Comparison of ENCODE assay signal across 8 mouse cellular contexts in the genomic region with DNA sequence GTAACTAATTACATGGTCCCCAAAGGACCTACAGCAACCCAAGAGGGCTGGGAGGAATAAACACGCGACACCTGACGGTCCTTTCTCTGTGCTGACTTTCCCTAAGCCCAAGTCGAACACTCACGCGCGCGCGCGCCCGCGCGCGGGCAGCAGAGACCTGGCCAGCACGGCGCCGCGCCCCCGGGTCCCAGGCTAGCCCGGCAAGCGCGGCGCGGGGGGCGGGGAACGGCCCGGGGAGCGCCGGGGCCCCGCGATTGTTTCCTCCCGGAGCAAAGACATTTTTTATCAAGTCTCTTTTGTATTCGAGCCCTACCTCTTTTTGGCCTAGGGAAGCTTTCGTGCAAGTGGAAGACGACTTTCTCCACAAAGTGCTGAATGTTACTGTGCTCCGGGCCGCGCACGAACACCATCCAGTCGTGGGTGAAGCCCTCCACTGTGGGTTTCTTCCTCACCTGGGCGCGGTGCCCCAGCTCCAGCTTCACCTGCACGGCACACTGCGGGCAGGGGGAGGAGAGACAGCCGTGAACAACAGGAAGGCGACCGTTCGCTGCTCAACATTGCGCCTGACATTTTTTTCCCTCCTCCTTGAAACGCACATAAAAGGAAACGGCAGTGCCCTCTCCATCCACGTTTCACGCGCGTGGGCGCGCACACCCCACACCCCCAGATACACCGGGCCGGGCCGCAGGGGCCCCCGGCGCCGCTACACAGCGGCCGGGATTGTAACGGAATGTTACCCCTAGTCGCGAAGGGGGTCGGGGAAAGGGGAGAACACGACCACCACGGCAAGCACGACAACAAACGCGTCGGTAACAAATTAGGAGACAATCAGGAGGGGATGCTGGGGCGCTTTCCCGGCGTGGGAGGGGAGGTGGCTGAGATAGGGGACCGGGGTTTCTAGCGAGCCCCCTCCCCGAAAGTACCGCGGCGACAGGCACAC. TPM values are rescaled to one million over a fixed set of nuclear protein-coding genes. Genes with fewer than 3 reads are reported as not detected.
DNase-seq lines count a peak whose midpoint lies in the region; ATAC-seq and TF ChIP-seq lines count a peak whose summit lies in the region.

No protein-coding gene starts in this region.

- peak overlapping the region; percentile 99 for H3K27ac ChIP-seq in embryonic facial prominence, embryonic 12.5 days
- H3K27ac ChIP-seq in heart, embryonic 15.5 days: peak overlapping the region; percentile 97
- peak overlapping the region; percentile 97 for H3K27ac ChIP-seq in neural tube, embryonic 14.5 days (ENCODE audit: low read depth, low read length)

- peak overlapping the region; percentile 64 for H3K4me3 ChIP-seq in C2C12 (ENCODE audit: insufficient read depth, poor library complexity, severe bottlenecking)
- H3K4me3 ChIP-seq in embryonic facial prominence, embryonic 12.5 days: peak overlapping the region; percentile 92
- peak overlapping the region; percentile 79 for H3K4me3 ChIP-seq in heart, embryonic 15.5 days
- peak overlapping the region; percentile 60 for H3K4me3 ChIP-seq in lung, adult 2 months (replicated peaks; ENCODE audit: extremely low read depth, low read depth, low read length)
- H3K4me3 ChIP-seq in neural tube, embryonic 14.5 days (ENCODE audit: low read depth, low read length): peak overlapping the region; percentile 80

- under 1% methylated on average over 84 of the region's 84 CpGs for WGBS in embryonic facial prominence, embryonic 12.5 days
- whole genome bisulfite sequencing in heart, embryonic 15.5 days: under 1% methylated on average over 83 of the region's 84 CpGs
- 2% methylated on average over 84 of the region's 84 CpGs for WGBS in lung, adult 2 months
- WGBS in neural tube, embryonic 14.5 days: under 1% methylated on average over 82 of the region's 84 CpGs

- H3K9ac ChIP-seq in embryonic facial prominence, embryonic 12.5 days: peak overlapping the region; percentile 92
- peak overlapping the region; percentile 77 for H3K9ac ChIP-seq in heart, embryonic 15.5 days
- H3K9ac ChIP-seq in neural tube, embryonic 14.5 days (replicated peaks; ENCODE audit: low read depth, low read length): peak overlapping the region; percentile 85

- peak; percentile 56 for DNase-seq in adrenal gland, postnatal 25 days
- DNase-seq in kidney, postnatal 14 days: peak; percentile 58
- peak; percentile 50 for DNase-seq in lung, adult 2 months
- DNase-seq in thymus, adult 18-20 months: peak; percentile 41 to 60

- no peak for TF ChIP-seq POLR2A in lung, adult 2 months (IDR thresholded peaks at IDR 0.05; ENCODE audit: borderline replicate concordance, extremely low read depth, low read depth, low read length)

- H3K4me2 ChIP-seq in embryonic facial prominence, embryonic 12.5 days (replicated peaks): peak overlapping the region; percentile 69
- peak overlapping the region; percentile 93 for H3K4me2 ChIP-seq in heart, embryonic 15.5 days
- peak overlapping the region; percentile 57 for H3K4me2 ChIP-seq in neural tube, embryonic 14.5 days (ENCODE audit: low read depth, low read length)

- H3K27me3 ChIP-seq in C2C12 (ENCODE audit: control insufficient read depth, insufficient read depth, insufficient read length): no peaks in the 10 kb centered on the region
- H3K27me3 ChIP-seq in embryonic facial prominence, embryonic 12.5 days: 0 out of 2 replicates have a peak, but pooled peaks cover 4% of the 10 kb centered on the region
- H3K27me3 ChIP-seq in heart, embryonic 15.5 days: no peaks in the 10 kb centered on the region
- no peaks in the 10 kb centered on the region for H3K27me3 ChIP-seq in neural tube, embryonic 14.5 days (ENCODE audit: control insufficient read depth, insufficient read depth, low read length)

- H3ac ChIP-seq in C2C12 (ENCODE audit: control insufficient read depth, insufficient read length, low read depth): peak overlapping the region; percentile 81

- TF ChIP-seq CTCF in C2C12 (IDR thresholded peaks at IDR 0.05; ENCODE audit: control insufficient read depth, insufficient read depth, insufficient read length): no peak
- TF ChIP-seq CTCF in lung, adult 2 months (IDR thresholded peaks at IDR 0.05; ENCODE audit: insufficient read depth, low read length): no peak

- no peaks in the 10 kb centered on the region for H3K79me3 ChIP-seq in C2C12 (ENCODE audit: low read depth)

- ATAC-seq in embryonic facial prominence, embryonic 12.5 days (ENCODE audit: insufficient number of reproducible peaks, insufficient read depth, low FRiP score, low TSS enrichment): no peak
- no peak for ATAC-seq in heart, embryonic 15.5 days (replicated peaks; ENCODE audit: insufficient number of reproducible peaks, insufficient read depth, low FRiP score, low read depth)
- no peak for ATAC-seq in neural tube, embryonic 14.5 days (ENCODE audit: low read depth)

- H3K36me3 ChIP-seq in C2C12 (ENCODE audit: control insufficient read depth, insufficient read depth): no peaks in the 10 kb centered on the region
- H3K36me3 ChIP-seq in embryonic facial prominence, embryonic 12.5 days: peaks cover 11% of the 10 kb centered on the region
- no peaks in the 10 kb centered on the region for H3K36me3 ChIP-seq in heart, embryonic 15.5 days
- H3K36me3 ChIP-seq in neural tube, embryonic 14.5 days (ENCODE audit: control insufficient read depth, insufficient read depth, low read length): no peaks in the 10 kb centered on the region; the same call in 1 of the 2 replicates

- H3K79me2 ChIP-seq in C2C12 (ENCODE audit: control insufficient read depth, insufficient read depth): peaks cover 14% of the 10 kb centered on the region

- no peaks in the 10 kb centered on the region for H3K9me3 ChIP-seq in embryonic facial prominence, embryonic 12.5 days
- H3K9me3 ChIP-seq in heart, embryonic 15.5 days (replicated peaks): no peaks in the 10 kb centered on the region
- H3K9me3 ChIP-seq in neural tube, embryonic 14.5 days (ENCODE audit: control insufficient read depth, low read length): no peaks in the 10 kb centered on the region

- peaks cover 19% of the 10 kb centered on the region for H3K4me1 ChIP-seq in embryonic facial prominence, embryonic 12.5 days
- H3K4me1 ChIP-seq in heart, embryonic 15.5 days (replicated peaks): peaks cover 36% of the 10 kb centered on the region
- peaks cover 6% of the 10 kb centered on the region for H3K4me1 ChIP-seq in lung, adult 2 months (ENCODE audit: control insufficient read depth, insufficient read depth, low read length)
- H3K4me1 ChIP-seq in neural tube, embryonic 14.5 days (ENCODE audit: control insufficient read depth, insufficient read depth, low read length): peaks cover 21% of the 10 kb centered on the region

TF ChIP-seq in C2C12, 6 proteins besides CTCF, POLR2A, EP300 and RAD21:
- no peak for TF ChIP-seq MYOG (IDR thresholded peaks at IDR 0.05; ENCODE audit: control insufficient read depth, extremely low read depth, insufficient read length)
- no peak for TF ChIP-seq MYOD1 (IDR thresholded peaks at IDR 0.05; ENCODE audit: control insufficient read depth, insufficient read length, low read depth)
- TF ChIP-seq MAX (IDR thresholded peaks at IDR 0.05): no peak
- TF ChIP-seq CEBPB (IDR thresholded peaks at IDR 0.05; ENCODE audit: low read depth): no peak
- TF ChIP-seq FOSL1 (IDR thresholded peaks at IDR 0.05; ENCODE audit: insufficient read depth, low read length, poor library complexity, severe bottlenecking): no peak
- TF ChIP-seq USF1 (IDR thresholded peaks at IDR 0.05; ENCODE audit: low read depth): no peak

RNA-seq across cellular contexts. Expression of a gene that starts 1.7 kb away (rescaled TPM):
- polyA plus RNA-seq in C2C12 (2012; fragmentation: generic; extraction: Trizol): 8.1 TPM
- 18.5 and 23.7 TPM in 2 replicates for total RNA-seq in adrenal gland, postnatal 25 days (2021)
- 70.3 and 79.8 TPM in 2 replicates for polyA plus RNA-seq in embryonic facial prominence, embryonic 12.5 days (2016; fragmentation: Nextera tagmentation; extraction: Ambion mirVana)
- 29.2 and 30.8 TPM in 2 replicates for polyA plus RNA-seq in heart, embryonic 15.5 days (2015; fragmentation: Nextera tagmentation; extraction: Ambion mirVana)
- polyA plus RNA-seq in lung, adult 2 months (2012; rRNA removed): 6.7 and 8.5 TPM in 2 replicates
- 70.6 and 79.4 TPM in 2 replicates for polyA plus RNA-seq in neural tube, embryonic 14.5 days (2014; fragmentation: Nextera tagmentation; extraction: Ambion mirVana)
